Mouse (Mus musculus): ENCODE data around the gene Anks1b. TPM values are rescaled to one million over a fixed set of nuclear protein-coding genes. Genes with fewer than 3 reads are reported as not detected.
A peak's percentile ranks its signal among the peaks of the same experiment; 100 is the strongest.

Anks1b gene
- polyA plus RNA-seq, 1 experiment: 1.9 TPM

DNA sequence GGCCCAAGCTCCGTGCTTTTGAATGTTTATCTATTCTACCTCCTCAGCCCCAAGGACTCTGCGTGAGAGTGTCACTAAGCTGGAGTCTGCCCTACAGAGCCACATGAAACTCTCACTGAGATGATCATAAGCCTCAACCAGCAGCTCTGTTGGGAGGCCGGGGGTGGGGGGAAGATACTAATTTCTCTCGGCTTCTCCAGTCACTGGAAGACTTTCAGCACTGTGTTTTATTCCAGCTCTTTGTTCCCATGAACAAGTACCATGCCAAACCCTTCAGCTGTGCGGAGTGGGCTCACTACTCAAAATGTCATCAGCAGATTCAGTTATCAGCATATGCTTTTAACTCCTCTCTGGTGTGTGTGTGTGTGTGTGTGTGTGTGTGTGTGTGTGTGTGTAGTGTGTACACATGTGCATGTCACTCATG lies 849.8 kb downstream of the Anks1b start:
- Histone ChIP-seq H3K36me3 (ENCODE audit: control insufficient read depth, insufficient read depth, low read length) (no peaks in the 10 kb centered on the region), H3K4me1 (ENCODE audit: control insufficient read depth, insufficient read depth, low read length) (peaks cover 10% of the 10 kb centered on the region), H3K27ac (ENCODE audit: control insufficient read depth, insufficient read depth, low read depth, low read length) (no peak overlapping the region), H3K4me3 (ENCODE audit: control insufficient read depth, low read depth, low read length) (no peak overlapping the region), H3K27me3 (ENCODE audit: control insufficient read depth, insufficient read depth, low read length) (no peaks in the 10 kb centered on the region)
- no peak for TF ChIP-seq CTCF (IDR thresholded peaks at IDR 0.05; ENCODE audit: control insufficient read depth, insufficient read depth, insufficient replicate concordance, low read depth, low read length)
- TF ChIP-seq POLR2A (IDR thresholded peaks at IDR 0.05; ENCODE audit: control insufficient read depth, low read depth, low read length): no peak

- no peak overlapping the region for H3K4me3 ChIP-seq (ENCODE audit: control insufficient read depth, low read depth, low read length)
- no peaks in the 10 kb centered on the region for H3K36me3 ChIP-seq (ENCODE audit: control insufficient read depth, insufficient read depth, low read length)
- no peak for TF ChIP-seq POLR2A (IDR thresholded peaks at IDR 0.05; ENCODE audit: control insufficient read depth, low read depth, low read length)
- TF ChIP-seq CTCF (IDR thresholded peaks at IDR 0.05; ENCODE audit: control insufficient read depth, insufficient read depth, insufficient replicate concordance, low read depth, low read length): no peak
- H3K27me3 ChIP-seq (ENCODE audit: control insufficient read depth, insufficient read depth, low read length): no peaks in the 10 kb centered on the region
- H3K4me1 ChIP-seq (ENCODE audit: control insufficient read depth, insufficient read depth, low read length): peaks cover 6% of the 10 kb centered on the region
- no peak overlapping the region for H3K27ac ChIP-seq (ENCODE audit: control insufficient read depth, insufficient read depth, low read depth, low read length)
These were observed 850.6 kb downstream of the Anks1b start for GRCm38 (mm10) chr10:90723941-90724341.

DNA sequence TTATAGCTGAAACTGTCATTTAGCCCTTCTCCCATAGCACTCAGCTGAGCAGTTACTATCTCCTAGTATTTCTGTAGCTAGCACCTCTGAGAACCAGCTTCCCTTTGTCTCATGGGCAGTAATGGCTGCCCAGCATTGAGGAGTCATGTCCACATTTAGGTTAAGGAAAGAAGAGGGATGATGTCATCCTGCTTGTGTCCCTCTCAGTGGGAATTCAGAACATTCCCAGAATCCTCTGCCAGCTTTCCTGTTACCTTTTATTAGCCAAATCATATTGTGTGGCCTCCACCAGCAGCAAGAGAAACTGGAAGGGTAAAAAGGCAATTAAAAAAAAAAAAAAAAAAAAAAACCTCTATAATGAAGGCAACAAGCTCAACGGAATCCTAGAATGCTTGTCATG lies 851.6 kb downstream of the Anks1b start:
- Histone ChIP-seq H3K27me3 (ENCODE audit: control insufficient read depth, insufficient read depth, low read length) (no peaks in the 10 kb centered on the region), H3K4me1 (ENCODE audit: control insufficient read depth, insufficient read depth, low read length) (peaks cover 6% of the 10 kb centered on the region), H3K27ac (ENCODE audit: control insufficient read depth, insufficient read depth, low read depth, low read length) (no peak overlapping the region), H3K36me3 (ENCODE audit: control insufficient read depth, insufficient read depth, low read length) (no peaks in the 10 kb centered on the region), H3K4me3 (ENCODE audit: control insufficient read depth, low read depth, low read length) (no peak overlapping the region)
- TF ChIP-seq POLR2A (IDR thresholded peaks at IDR 0.05; ENCODE audit: control insufficient read depth, low read depth, low read length) (no peak), CTCF (IDR thresholded peaks at IDR 0.05; ENCODE audit: control insufficient read depth, insufficient read depth, insufficient replicate concordance, low read depth, low read length) (no peak)

DNA sequence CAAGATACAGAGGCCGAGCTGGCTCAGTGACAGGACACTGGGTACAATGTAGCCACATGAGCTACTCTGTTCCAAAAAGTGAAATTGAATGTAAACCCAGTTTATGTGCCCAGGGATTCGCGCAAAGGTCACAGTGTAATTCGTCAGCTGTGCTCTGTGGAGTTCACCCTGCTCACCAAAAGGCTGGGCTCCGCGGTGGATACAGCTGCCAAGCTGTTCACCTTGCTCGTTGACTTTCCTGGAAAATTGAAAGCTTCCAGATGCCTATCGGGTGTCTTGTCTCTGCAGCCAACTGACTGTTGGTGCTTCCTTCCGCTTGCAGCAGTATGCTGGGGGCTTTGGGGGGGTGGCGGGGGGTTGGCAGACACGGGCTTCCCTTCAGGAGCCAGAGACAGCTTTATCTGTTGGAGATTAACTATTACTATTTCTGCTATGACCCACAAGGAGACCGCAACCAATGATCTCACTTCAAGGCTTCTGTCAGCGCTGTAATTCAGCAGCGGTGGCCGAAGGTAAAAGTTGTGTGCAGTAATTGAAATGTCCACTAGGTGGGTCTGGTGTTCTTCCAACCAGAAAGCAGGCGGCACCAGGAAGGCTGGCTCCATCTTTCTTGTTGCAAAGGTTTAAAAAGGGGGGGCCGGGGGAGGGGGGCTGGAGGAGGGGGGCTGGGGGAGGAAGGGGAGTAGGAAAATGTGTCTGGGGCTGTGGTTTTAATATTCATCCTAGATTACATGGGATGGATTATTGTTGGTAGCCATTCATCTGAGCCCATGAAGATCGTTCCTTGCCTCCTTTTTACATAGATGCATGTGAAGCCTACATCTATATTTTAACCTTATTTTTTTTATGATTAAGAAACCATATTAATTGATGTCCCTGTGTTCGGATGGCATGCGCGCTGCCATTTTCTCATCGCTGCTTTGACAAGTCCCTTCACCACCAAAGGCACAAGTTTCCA lies 855.4 kb downstream of the Anks1b start:
- H3K27me3 ChIP-seq (ENCODE audit: control insufficient read depth, insufficient read depth, low read length): no peaks in the 10 kb centered on the region
- no peak overlapping the region; the same call in 1 of the 2 replicates for H3K4me3 ChIP-seq (ENCODE audit: control insufficient read depth, low read depth, low read length)
- TF ChIP-seq CTCF (IDR thresholded peaks at IDR 0.05; ENCODE audit: control insufficient read depth, insufficient read depth, insufficient replicate concordance, low read depth, low read length): peak; percentile 52; the same call in 1 of the 2 replicates
- TF ChIP-seq POLR2A (IDR thresholded peaks at IDR 0.05; ENCODE audit: control insufficient read depth, low read depth, low read length): no peak
- H3K36me3 ChIP-seq (ENCODE audit: control insufficient read depth, insufficient read depth, low read length): no peaks in the 10 kb centered on the region
- H3K27ac ChIP-seq (ENCODE audit: control insufficient read depth, insufficient read depth, low read depth, low read length): no peak overlapping the region
- H3K4me1 ChIP-seq (ENCODE audit: control insufficient read depth, insufficient read depth, low read length): peaks cover 5% of the 10 kb centered on the region

DNA sequence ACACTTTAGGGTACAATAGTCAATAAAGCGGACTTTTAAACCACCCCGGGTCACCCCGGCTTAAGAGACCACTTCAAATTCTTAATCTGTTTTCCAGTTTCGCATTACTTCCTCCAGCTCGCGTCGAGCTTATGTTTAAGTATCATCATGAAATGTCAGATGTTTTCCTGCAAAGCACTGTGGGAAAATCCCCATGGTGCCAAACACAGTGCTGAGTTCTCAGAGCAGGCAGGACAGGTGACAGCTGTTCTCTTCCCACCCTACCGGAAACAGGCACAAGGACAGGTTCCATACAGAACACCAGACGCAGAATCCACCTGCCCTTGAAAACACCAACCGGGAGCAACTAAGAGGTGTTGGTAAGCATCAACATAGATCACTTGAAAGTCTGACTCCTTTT lies 856.2 kb downstream of the Anks1b start:
- TF ChIP-seq POLR2A (IDR thresholded peaks at IDR 0.05; ENCODE audit: control insufficient read depth, low read depth, low read length): no peak
- TF ChIP-seq CTCF (IDR thresholded peaks at IDR 0.05; ENCODE audit: control insufficient read depth, insufficient read depth, insufficient replicate concordance, low read depth, low read length): no peak
- no peaks in the 10 kb centered on the region for H3K27me3 ChIP-seq (ENCODE audit: control insufficient read depth, insufficient read depth, low read length)
- no peak overlapping the region for H3K4me3 ChIP-seq (ENCODE audit: control insufficient read depth, low read depth, low read length)
- no peak overlapping the region for H3K27ac ChIP-seq (ENCODE audit: control insufficient read depth, insufficient read depth, low read depth, low read length)
- H3K4me1 ChIP-seq (ENCODE audit: control insufficient read depth, insufficient read depth, low read length): peaks cover 3% of the 10 kb centered on the region; the same call in 1 of the 2 replicates
- no peaks in the 10 kb centered on the region for H3K36me3 ChIP-seq (ENCODE audit: control insufficient read depth, insufficient read depth, low read length)

- H3K4me3 ChIP-seq (ENCODE audit: control insufficient read depth, low read depth, low read length): no peak overlapping the region
- H3K27me3 ChIP-seq (ENCODE audit: control insufficient read depth, insufficient read depth, low read length): no peaks in the 10 kb centered on the region
- peaks cover 3% of the 10 kb centered on the region; the same call in 1 of the 2 replicates for H3K4me1 ChIP-seq (ENCODE audit: control insufficient read depth, insufficient read depth, low read length)
- H3K27ac ChIP-seq (ENCODE audit: control insufficient read depth, insufficient read depth, low read depth, low read length): no peak overlapping the region
- no peaks in the 10 kb centered on the region for H3K36me3 ChIP-seq (ENCODE audit: control insufficient read depth, insufficient read depth, low read length)
- no peak for TF ChIP-seq CTCF (IDR thresholded peaks at IDR 0.05; ENCODE audit: control insufficient read depth, insufficient read depth, insufficient replicate concordance, low read depth, low read length)
- TF ChIP-seq POLR2A (IDR thresholded peaks at IDR 0.05; ENCODE audit: control insufficient read depth, low read depth, low read length): no peak
These were observed 859.5 kb downstream of the Anks1b start for GRCm38 (mm10) chr10:90732823-90733222.

GRCm38 (mm10) chr10:90733632-90734031 lies 860.3 kb downstream of the Anks1b start:
- Histone ChIP-seq H3K4me1 (ENCODE audit: control insufficient read depth, insufficient read depth, low read length) (no peaks in the 10 kb centered on the region), H3K4me3 (ENCODE audit: control insufficient read depth, low read depth, low read length) (no peak overlapping the region), H3K27ac (ENCODE audit: control insufficient read depth, insufficient read depth, low read depth, low read length) (no peak overlapping the region), H3K27me3 (ENCODE audit: control insufficient read depth, insufficient read depth, low read length) (no peaks in the 10 kb centered on the region), H3K36me3 (ENCODE audit: control insufficient read depth, insufficient read depth, low read length) (no peaks in the 10 kb centered on the region)
- TF ChIP-seq POLR2A (IDR thresholded peaks at IDR 0.05; ENCODE audit: control insufficient read depth, low read depth, low read length): no peak
- TF ChIP-seq CTCF (IDR thresholded peaks at IDR 0.05; ENCODE audit: control insufficient read depth, insufficient read depth, insufficient replicate concordance, low read depth, low read length): no peak; the same call in 1 of the 2 replicates

All from testis, adult 2 months (tissue).